ENCODE assay signal across 19 mouse cellular contexts in genomic region chr11:102383365-102384136, GRCm38 (mm10). TPM values are rescaled to one million over a fixed set of nuclear protein-coding genes. Genes with fewer than 3 reads are reported as not detected.
DNase-seq lines count a peak whose midpoint lies in the region; ATAC-seq and TF ChIP-seq lines count a peak whose summit lies in the region.
"Had no signal": no experiment of that assay in that cellular context is flagged by ENCODE, and none has a peak within 500 bp of the region (broad histone marks: within the 10 kb centered on the region; RNA-seq: fewer than 3 reads in every experiment).

No protein-coding gene starts in this region.

- peaks cover 11% of the 10 kb centered on the region for H3K4me1 ChIP-seq in cerebellum, adult 2 months (ENCODE audit: control insufficient read depth, insufficient read depth, low read length)
- peaks cover 26 to 37% of the 10 kb centered on the region in 2 experiments for H3K4me1 ChIP-seq in liver, embryonic 14.5 days (replicated peaks; ENCODE audit: control insufficient read depth in 2 of 2, insufficient read depth in 2 of 2, low read length in 1 of 2)
- H3K4me1 ChIP-seq in midbrain, embryonic 15.5 days = no peaks in the 10 kb centered on the region
- H3K4me1 ChIP-seq: forebrain, embryonic 13.5 days; hindbrain, embryonic 15.5 days had no signal

- ATAC-seq in liver, embryonic 14.5 days (ENCODE audit: insufficient read depth) = peak; percentile 58; the same call in 1 of the 2 replicates
- ATAC-seq in midbrain, embryonic 15.5 days (replicated peaks) = no peak
- ATAC-seq: forebrain, embryonic 13.5 days; intestine, postnatal 0 days had no signal

- no peak for TF ChIP-seq CTCF in cerebellum, adult 2 months (IDR thresholded peaks at IDR 0.05; ENCODE audit: borderline replicate concordance, insufficient read depth, low read depth, low read length)
- no peak for TF ChIP-seq CTCF in liver, embryonic 14.5 days (IDR thresholded peaks at IDR 0.05; ENCODE audit: low read depth)

- H3K9me3 ChIP-seq in liver, embryonic 14.5 days (ENCODE audit: control insufficient read depth, low read length) = peaks cover 3% of the 10 kb centered on the region; the same call in 1 of the 2 replicates
- H3K9me3 ChIP-seq in midbrain, embryonic 15.5 days = no peaks in the 10 kb centered on the region
- H3K9me3 ChIP-seq: hindbrain, embryonic 15.5 days had no signal

- no peaks in the 10 kb centered on the region for H3K36me3 ChIP-seq in liver, embryonic 14.5 days (replicated peaks; ENCODE audit: control insufficient read depth, insufficient read depth, low read depth)
- no peaks in the 10 kb centered on the region for H3K36me3 ChIP-seq in midbrain, embryonic 15.5 days (replicated peaks)
- H3K36me3 ChIP-seq: hindbrain, embryonic 15.5 days had no signal

- H3K27me3 ChIP-seq in cerebellum, adult 2 months (ENCODE audit: control insufficient read depth, insufficient read depth, low read length) = no peaks in the 10 kb centered on the region
- peaks cover 6% of the 10 kb centered on the region; the same call in 1 of the 2 replicates for H3K27me3 ChIP-seq in liver, embryonic 14.5 days (ENCODE audit: control insufficient read depth, insufficient read depth, low read length)
- no peaks in the 10 kb centered on the region for H3K27me3 ChIP-seq in midbrain, embryonic 15.5 days (replicated peaks)
- H3K27me3 ChIP-seq: forebrain, embryonic 13.5 days; hindbrain, embryonic 15.5 days had no signal

- WGBS in cerebellum, adult 2 months = 90% methylated on average over 1 of the region's 1 CpGs
- WGBS in liver, embryonic 14.5 days (ENCODE audit: insufficient replicate concordance) = 45% methylated on average over 1 of the region's 1 CpGs
- WGBS in midbrain, embryonic 15.5 days = 90% methylated on average over 1 of the region's 1 CpGs

- TF ChIP-seq EP300 in liver, embryonic 14.5 days (IDR thresholded peaks at IDR 0.05; ENCODE audit: low read depth) = no peak

- H3K27ac ChIP-seq in cerebellum, adult 2 months (ENCODE audit: insufficient read depth, low read length) = peak overlapping the region; percentile 58
- H3K27ac ChIP-seq in liver, embryonic 14.5 days = peak overlapping the region; percentile 25; the same call in 1 of the 2 replicates
- H3K27ac ChIP-seq in midbrain, embryonic 15.5 days = no peak overlapping the region
- H3K27ac ChIP-seq: forebrain, embryonic 13.5 days; hindbrain, embryonic 15.5 days; stomach, postnatal 0 days had no signal

- peak; percentile 64 for DNase-seq in cerebellum, adult 11-12 months
- no peak for DNase-seq in cerebellum, postnatal 4 days (ENCODE audit: low spot score in 2 of 2)
- peak; percentile 44 for DNase-seq in layer of hippocampus, adult 9-11 months
- no peak for DNase-seq in layer of hippocampus, postnatal 36 days
- DNase-seq in cerebellum, adult 2 months = peak; percentile 50 to 86
- no peak for DNase-seq in liver, embryonic 14.5 days (ENCODE audit: low read depth in 3 of 3, low spot score in 3 of 3)
- no peak for DNase-seq in thymus, postnatal 10 days (ENCODE audit: low spot score in 2 of 2)
- DNase-seq: adrenal gland, adult 8-10 months; heart, adult 18-20 months; kidney, postnatal 10 days; thymus, postnatal 4 days had no signal

- no peak for TF ChIP-seq POLR2A in cerebellum, adult 2 months (IDR thresholded peaks at IDR 0.05; ENCODE audit: borderline replicate concordance, insufficient read depth, low read length)

- H3K4me3 ChIP-seq in cerebellum, adult 2 months (replicated peaks; ENCODE audit: insufficient read depth, low read depth, low read length) = no peak overlapping the region
- H3K4me3 ChIP-seq in liver, embryonic 14.5 days (ENCODE audit: insufficient read depth in 1 of 2, low read depth in 2 of 2, low read length in 2 of 2) = no peak overlapping the region
- H3K4me3 ChIP-seq in midbrain, embryonic 15.5 days = no peak overlapping the region
- H3K4me3 ChIP-seq: forebrain, embryonic 13.5 days; hindbrain, embryonic 15.5 days had no signal

- H3K4me2 ChIP-seq in liver, embryonic 14.5 days (ENCODE audit: low read depth) = peak overlapping the region; percentile 24; the same call in 1 of the 2 replicates
- H3K4me2 ChIP-seq in midbrain, embryonic 15.5 days = no peak overlapping the region
- H3K4me2 ChIP-seq: forebrain, embryonic 13.5 days; hindbrain, embryonic 15.5 days had no signal

- H3K9ac ChIP-seq in liver, embryonic 14.5 days (replicated peaks) = peak overlapping the region; percentile 25
- no peak overlapping the region for H3K9ac ChIP-seq in midbrain, embryonic 15.5 days
- H3K9ac ChIP-seq: forebrain, embryonic 13.5 days; hindbrain, embryonic 15.5 days had no signal

RNA-seq across cellular contexts. Expression of gene Rundc3a, which starts 9.7 kb away (rescaled TPM):
- 100 to 1,000 TPM; 455 to 507 TPM for total RNA-seq in layer of hippocampus, postnatal 36 days (2021)
- 446 and 460 TPM in 2 replicates for polyA plus RNA-seq in cerebellum, adult 2 months (2012; rRNA removed)
- polyA plus RNA-seq in liver, embryonic 14.5 days (2012; rRNA removed) = 1.4 and 1.9 TPM in 2 replicates
- polyA plus RNA-seq in liver, embryonic 14.5 days (2014; fragmentation: Nextera tagmentation; extraction: Ambion mirVana) = 1.0 and 1.2 TPM in 2 replicates
- 160 and 165 TPM in 2 replicates for polyA plus RNA-seq in midbrain, embryonic 15.5 days (2015; fragmentation: Nextera tagmentation; extraction: Ambion mirVana)
- total RNA-seq: gastrocnemius, adult 18-20 months; heart, postnatal 25 days; megakaryocyte-erythroid progenitor cell, adult 5-6 weeks had no signal

RNA-seq across cellular contexts. Expression of gene Slc4a1, which starts 17.5 kb away (rescaled TPM):
- under 1 TPM; 0.10 to 0.15 TPM for total RNA-seq in layer of hippocampus, postnatal 36 days (2021)
- 0.72 and 0.90 TPM in 2 replicates for polyA plus RNA-seq in cerebellum, adult 2 months (2012; rRNA removed)
- polyA plus RNA-seq in liver, embryonic 14.5 days (2012; rRNA removed) = 570 and 632 TPM in 2 replicates
- 606 and 703 TPM in 2 replicates for polyA plus RNA-seq in liver, embryonic 14.5 days (2014; fragmentation: Nextera tagmentation; extraction: Ambion mirVana)
- polyA plus RNA-seq in midbrain, embryonic 15.5 days (2015; fragmentation: Nextera tagmentation; extraction: Ambion mirVana) = 2.9 and 3.8 TPM in 2 replicates

RNA-seq across cellular contexts. Expression of gene Slc25a39, which starts 24.2 kb away (rescaled TPM):
- 10 to 100 TPM; 61.9 to 64.0 TPM for total RNA-seq in layer of hippocampus, postnatal 36 days (2021)
- polyA plus RNA-seq in cerebellum, adult 2 months (2012; rRNA removed) = 124 and 126 TPM in 2 replicates
- polyA plus RNA-seq in liver, embryonic 14.5 days (2012; rRNA removed) = 167 and 187 TPM in 2 replicates
- polyA plus RNA-seq in liver, embryonic 14.5 days (2014; fragmentation: Nextera tagmentation; extraction: Ambion mirVana) = 339 and 363 TPM in 2 replicates
- polyA plus RNA-seq in midbrain, embryonic 15.5 days (2015; fragmentation: Nextera tagmentation; extraction: Ambion mirVana) = 146 and 168 TPM in 2 replicates

RNA-seq across cellular contexts. Expression of gene Grn, which starts 46.6 kb away (rescaled TPM):
- 10 to 100 TPM; 60.3 to 68.3 TPM for total RNA-seq in layer of hippocampus, postnatal 36 days (2021)
- 58.4 TPM in 2 replicates for polyA plus RNA-seq in cerebellum, adult 2 months (2012; rRNA removed)
- 25.4 and 28.9 TPM in 2 replicates for polyA plus RNA-seq in liver, embryonic 14.5 days (2012; rRNA removed)
- 34.1 and 41.4 TPM in 2 replicates for polyA plus RNA-seq in liver, embryonic 14.5 days (2014; fragmentation: Nextera tagmentation; extraction: Ambion mirVana)
- polyA plus RNA-seq in midbrain, embryonic 15.5 days (2015; fragmentation: Nextera tagmentation; extraction: Ambion mirVana) = 75.2 and 82.0 TPM in 2 replicates

Comparison
In these comparisons a context has a peak if more than half of its experiments do, and no peak if none do; other contexts are left out.
1. DNase-seq: peak in cerebellum, adult 11-12 months (single experiment), layer of hippocampus, adult 9-11 months (single experiment) and cerebellum, adult 2 months (2 of 2); none in cerebellum, postnatal 4 days (0 of 2), layer of hippocampus, postnatal 36 days (0 of 2), liver, embryonic 14.5 days (0 of 3) and thymus, postnatal 10 days (0 of 2).
2. RNA of gene Rundc3a, which starts 9.7 kb away (polyA plus RNA-seq): 446 to 460 TPM in cerebellum, adult 2 months and 160 to 165 TPM in midbrain, embryonic 15.5 days; 1.0 to 1.9 TPM in liver, embryonic 14.5 days; every median in the first group is over 10 times any median in the second.
3. RNA of gene Slc4a1, which starts 17.5 kb away (polyA plus RNA-seq): 570 to 703 TPM in liver, embryonic 14.5 days; 2.9 to 3.8 TPM in midbrain, embryonic 15.5 days and 0.72 to 0.90 TPM in cerebellum, adult 2 months; every median in the first group is over 100 times any median in the second.